Mouse (Mus musculus): ENCODE data around the gene Lbr. TPM values are rescaled to one million over a fixed set of nuclear protein-coding genes. Genes with fewer than 3 reads are reported as not detected.
"Not testable (repeated sequence)": the region's sequence is repeated elsewhere in the genome, so short reads cannot be mapped to it uniquely, and the experiment has no call there.

Gene Lbr
- total RNA-seq, 4 experiments from 2014 or later = 18.8 to 21.3 (median 20.1) TPM

GRCm38 (mm10) chr1:181782600-181782999 is 60.2 kb downstream of the Lbr start:
- not testable (repeated sequence) for DNase-seq (ENCODE audit: low spot score)

DNA sequence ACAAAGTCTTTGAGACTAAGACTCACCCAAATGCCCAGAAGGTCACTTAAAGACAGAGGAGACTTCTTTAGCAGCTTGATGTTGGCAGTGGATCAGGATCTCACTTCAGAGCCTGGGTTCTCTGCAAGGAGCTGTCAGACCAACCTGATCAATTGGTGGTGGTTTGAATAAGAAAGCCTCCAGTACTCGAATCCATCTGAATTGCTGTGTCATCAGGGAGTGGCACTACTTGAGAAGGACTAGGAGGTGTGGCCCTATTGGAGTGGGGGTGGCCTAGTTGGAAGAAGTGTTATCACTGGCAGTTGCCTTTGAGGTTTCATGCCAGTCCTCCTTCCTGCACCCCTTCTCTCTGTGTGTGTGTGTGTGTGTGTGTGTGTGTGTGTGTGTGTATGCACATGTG is 66.3 kb downstream of the Lbr start:
- DNase-seq (ENCODE audit: low spot score) = no peak

- DNase-seq (ENCODE audit: low spot score) = no peak
Measured at GRCm38 (mm10) chr1:181771871-181772270, 71.0 kb downstream of the Lbr start.

GRCm38 (mm10) chr1:181769392-181769791 is 73.5 kb downstream of the Lbr start:
- no peak for DNase-seq (ENCODE audit: low spot score)

Other genes starting within 250 kb of the Lbr start
- gene Enah, start 176.9 kb upstream of the Lbr start, total RNA-seq (2022) = 100 to 1,000 TPM; 121 to 157 (median 140) TPM